Mouse (Mus musculus): ENCODE measurements at regions not wholly inside any gene's neighbourhood (a gene's known extent, or its start where the extent isn't known, plus 50 kb on each side); places are given as distances from the start of the nearest gene placed in this dataset.

DNA sequence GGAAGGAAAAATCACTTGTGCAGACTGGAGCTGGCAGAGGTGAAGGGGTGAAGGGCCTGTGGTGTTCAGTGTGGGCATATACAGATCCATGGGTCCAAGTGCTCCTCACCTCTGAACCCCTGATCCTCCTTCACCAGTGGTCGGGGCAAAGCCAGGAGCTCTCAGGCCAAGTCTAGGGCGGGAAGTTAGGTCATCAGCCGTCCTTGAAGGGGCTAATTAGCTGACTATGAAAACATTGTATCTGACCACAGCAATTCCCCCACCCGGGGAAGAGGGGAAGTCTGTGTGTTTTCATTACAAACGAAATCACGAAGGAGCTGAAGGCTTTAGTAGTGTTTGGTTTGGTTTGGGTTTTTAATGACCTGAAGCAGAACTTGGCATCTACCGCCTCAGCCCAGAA is 95.5 kb upstream of the Irx3 start:
- H3K27me3 ChIP-seq (ENCODE audit: insufficient read depth, low read length), result peaks cover 14% of the 10 kb centered on the region; the same call in 1 of the 2 replicates
- H3K4me2 ChIP-seq (replicated peaks; ENCODE audit: low read depth, low read length), result no peak overlapping the region
- H3K9ac ChIP-seq (replicated peaks; ENCODE audit: low read length), result no peak overlapping the region
- H3K9me3 ChIP-seq (ENCODE audit: low read length), result no peaks in the 10 kb centered on the region
- ATAC-seq (ENCODE audit: low FRiP score, low TSS enrichment), result no peak
- H3K27ac ChIP-seq (ENCODE audit: low read length), result no peak overlapping the region
- H3K4me1 ChIP-seq (ENCODE audit: insufficient read depth, low read length), result peaks cover 3% of the 10 kb centered on the region; the same call in 1 of the 2 replicates
- WGBS, result 27% methylated on average over 7 of the region's 7 CpGs
- no peak overlapping the region for H3K4me3 ChIP-seq (ENCODE audit: low read length)
- H3K36me3 ChIP-seq (ENCODE audit: insufficient read depth, low read length), result no peaks in the 10 kb centered on the region

DNA sequence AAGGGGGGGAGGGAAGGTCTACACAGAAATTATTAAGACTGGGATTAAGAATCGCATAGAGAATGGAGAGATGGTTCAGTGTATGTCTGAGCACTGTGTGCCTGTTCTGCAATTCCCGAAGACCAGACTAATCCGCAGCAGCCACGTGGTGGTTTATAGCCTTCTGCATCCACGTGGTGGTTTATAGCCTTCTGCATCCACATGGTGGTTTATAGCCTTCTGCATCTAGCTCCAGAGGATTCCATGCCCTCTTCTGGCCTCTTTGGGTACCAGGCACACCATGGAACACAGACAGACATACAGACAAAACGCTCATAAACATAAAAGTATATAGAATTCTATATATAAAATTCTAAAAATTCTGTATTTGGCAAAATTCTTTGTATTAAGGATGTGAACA is 94.1 kb upstream of the Irx3 start:
- Histone ChIP-seq H3K4me1 (ENCODE audit: insufficient read depth, low read length) (peaks cover 3% of the 10 kb centered on the region; the same call in 1 of the 2 replicates), H3K27me3 (ENCODE audit: insufficient read depth, low read length) (peaks cover 22% of the 10 kb centered on the region; the same call in 1 of the 2 replicates), H3K9me3 (ENCODE audit: low read length) (no peaks in the 10 kb centered on the region), H3K4me2 (replicated peaks; ENCODE audit: low read depth, low read length) (no peak overlapping the region), H3K36me3 (ENCODE audit: insufficient read depth, low read length) (no peaks in the 10 kb centered on the region), H3K9ac (replicated peaks; ENCODE audit: low read length) (no peak overlapping the region), H3K27ac (ENCODE audit: low read length) (no peak overlapping the region), H3K4me3 (ENCODE audit: low read length) (no peak overlapping the region)
- 37% methylated on average over 6 of the region's 6 CpGs for WGBS
- ATAC-seq (ENCODE audit: low FRiP score, low TSS enrichment), result no peak

DNA sequence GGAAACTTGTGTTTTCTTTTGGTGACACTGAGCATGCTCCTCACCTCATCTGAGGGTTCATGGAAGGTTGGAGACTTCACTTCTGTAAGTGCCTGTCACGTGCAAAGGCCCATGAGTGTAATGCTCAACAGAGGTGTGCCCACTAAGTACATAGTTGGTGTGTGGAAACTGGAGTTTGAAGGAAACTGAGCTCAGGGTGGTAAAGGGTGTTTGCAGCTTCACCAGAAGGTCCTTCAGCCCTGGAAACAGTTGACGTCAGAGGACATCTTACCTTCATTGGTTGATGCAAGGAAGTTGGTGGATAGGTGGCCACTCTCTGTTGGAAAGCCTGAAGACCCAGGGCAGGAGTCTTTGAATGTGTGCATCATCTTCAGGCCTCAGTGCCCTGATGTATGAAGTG is 83.0 kb upstream of the Irx3 start:
- WGBS, result 44% methylated on average over 2 of the region's 2 CpGs
- H3K27me3 ChIP-seq (ENCODE audit: insufficient read depth, low read length), result peaks cover 35% of the 10 kb centered on the region
- no peak for ATAC-seq (ENCODE audit: low FRiP score, low TSS enrichment)
- no peaks in the 10 kb centered on the region for H3K36me3 ChIP-seq (ENCODE audit: insufficient read depth, low read length)
- no peak overlapping the region for H3K4me3 ChIP-seq (ENCODE audit: low read length)
- H3K9ac ChIP-seq (replicated peaks; ENCODE audit: low read length), result no peak overlapping the region
- H3K27ac ChIP-seq (ENCODE audit: low read length), result no peak overlapping the region
- H3K4me2 ChIP-seq (replicated peaks; ENCODE audit: low read depth, low read length), result no peak overlapping the region
- H3K9me3 ChIP-seq (ENCODE audit: low read length), result no peaks in the 10 kb centered on the region
- H3K4me1 ChIP-seq (ENCODE audit: insufficient read depth, low read length), result no peaks in the 10 kb centered on the region

DNA sequence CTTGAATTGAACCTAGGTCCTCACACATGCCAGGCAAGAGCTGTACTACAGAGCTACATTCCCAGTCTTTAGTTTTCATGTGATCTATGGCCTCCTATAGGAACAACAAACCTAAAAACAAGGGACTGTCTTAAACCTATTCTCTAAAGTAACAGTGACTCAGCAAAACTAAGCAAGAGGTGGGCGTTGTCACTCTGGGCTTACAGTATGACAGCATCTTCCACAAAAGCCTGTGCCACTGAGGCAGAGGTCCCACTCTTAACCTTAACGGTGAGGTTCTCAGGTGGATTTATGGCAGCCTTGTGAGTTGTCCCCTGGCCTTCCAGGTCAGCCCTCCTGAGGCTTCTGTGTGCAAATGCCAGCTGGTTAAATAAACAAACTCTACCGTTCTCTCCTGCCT is 82.5 kb upstream of the Irx3 start:
- no peak for ATAC-seq (ENCODE audit: low FRiP score, low TSS enrichment)
- Histone ChIP-seq H3K4me3 (ENCODE audit: low read length) (no peak overlapping the region), H3K4me1 (ENCODE audit: insufficient read depth, low read length) (no peaks in the 10 kb centered on the region), H3K36me3 (ENCODE audit: insufficient read depth, low read length) (no peaks in the 10 kb centered on the region), H3K9me3 (ENCODE audit: low read length) (no peaks in the 10 kb centered on the region), H3K27ac (ENCODE audit: low read length) (no peak overlapping the region), H3K9ac (replicated peaks; ENCODE audit: low read length) (no peak overlapping the region), H3K27me3 (ENCODE audit: insufficient read depth, low read length) (peaks cover 38% of the 10 kb centered on the region), H3K4me2 (replicated peaks; ENCODE audit: low read depth, low read length) (no peak overlapping the region)
- 20% methylated on average over 3 of the region's 3 CpGs for WGBS

DNA sequence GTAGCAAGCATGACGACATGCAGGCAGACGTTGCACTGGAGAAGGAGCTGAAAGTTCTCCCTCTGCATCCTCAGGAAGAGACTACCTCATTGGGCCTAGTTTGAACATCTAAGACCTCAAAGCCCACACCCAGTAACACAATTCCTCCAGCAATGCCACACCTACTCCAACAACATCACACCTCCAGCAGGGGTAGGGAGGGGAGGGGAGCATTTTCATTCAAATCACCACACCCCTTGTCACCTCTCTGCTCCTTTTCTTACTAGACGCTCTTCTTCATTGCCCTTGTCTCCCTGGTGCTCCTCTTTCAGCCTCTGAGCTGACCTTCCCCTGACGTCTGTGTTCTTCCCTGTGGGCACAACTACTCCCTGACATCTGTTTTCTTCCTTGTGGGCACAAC is 81.1 kb upstream of the Irx3 start:
- ATAC-seq (ENCODE audit: low FRiP score, low TSS enrichment), result no peak
- H3K4me1 ChIP-seq (ENCODE audit: insufficient read depth, low read length), result no peaks in the 10 kb centered on the region
- no peak overlapping the region for H3K4me3 ChIP-seq (ENCODE audit: low read length)
- no peak overlapping the region for H3K4me2 ChIP-seq (replicated peaks; ENCODE audit: low read depth, low read length)
- H3K9ac ChIP-seq (replicated peaks; ENCODE audit: low read length), result no peak overlapping the region
- no peaks in the 10 kb centered on the region for H3K36me3 ChIP-seq (ENCODE audit: insufficient read depth, low read length)
- H3K27ac ChIP-seq (ENCODE audit: low read length), result no peak overlapping the region
- H3K27me3 ChIP-seq (ENCODE audit: insufficient read depth, low read length), result peaks cover 38% of the 10 kb centered on the region
- 52% methylated on average over 4 of the region's 4 CpGs for whole genome bisulfite sequencing
- no peaks in the 10 kb centered on the region for H3K9me3 ChIP-seq (ENCODE audit: low read length)

DNA sequence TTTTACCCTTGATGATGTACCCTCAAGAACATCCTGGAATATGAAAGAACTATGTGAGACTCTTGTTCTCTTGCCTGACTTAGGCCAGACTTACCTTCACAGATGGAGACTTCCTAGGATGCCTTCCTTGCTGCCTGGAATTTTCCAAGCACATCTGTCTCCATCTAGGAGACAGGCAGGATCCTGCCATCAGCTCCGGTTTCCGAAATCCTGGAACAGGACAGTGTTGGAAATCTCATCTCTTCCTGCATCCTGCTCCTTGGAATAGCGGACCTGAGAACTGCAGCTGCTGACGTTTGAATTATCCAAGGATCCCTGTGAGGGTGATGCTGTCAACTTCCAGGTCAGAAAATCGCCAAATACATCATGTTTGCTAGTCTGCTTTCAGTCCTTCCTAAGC is 77.0 kb upstream of the Irx3 start:
- ATAC-seq (ENCODE audit: low FRiP score, low TSS enrichment), result no peak
- no peak overlapping the region for H3K4me2 ChIP-seq (replicated peaks; ENCODE audit: low read depth, low read length)

DNA sequence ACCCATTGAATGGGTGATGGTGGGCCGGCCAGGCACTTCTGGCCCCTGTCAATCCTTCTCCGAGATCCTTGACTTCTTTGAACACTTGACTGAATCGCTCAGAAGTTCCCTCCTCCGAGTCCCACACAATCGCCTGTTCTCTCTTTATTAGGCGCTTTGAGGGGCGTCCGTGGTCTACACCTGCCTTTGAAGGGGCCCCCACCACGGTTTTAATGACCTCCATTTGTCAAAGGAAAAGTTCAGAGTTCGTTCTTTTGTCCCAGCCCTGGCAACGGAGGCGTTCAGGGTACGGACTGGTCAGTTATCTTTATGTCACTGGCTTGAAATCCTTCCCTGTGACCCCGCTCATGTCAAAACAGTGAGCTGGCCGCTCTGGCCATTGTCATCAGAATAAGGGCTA is 74.3 kb upstream of the Irx3 start:
- 18% methylated on average over 15 of the region's 15 CpGs for WGBS
- Histone ChIP-seq H3K36me3 (ENCODE audit: insufficient read depth, low read length) (no peaks in the 10 kb centered on the region), H3K4me2 (replicated peaks; ENCODE audit: low read depth, low read length) (no peak overlapping the region), H3K9ac (replicated peaks; ENCODE audit: low read length) (no peak overlapping the region), H3K9me3 (ENCODE audit: low read length) (no peaks in the 10 kb centered on the region), H3K27me3 (ENCODE audit: insufficient read depth, low read length) (peaks cover 49% of the 10 kb centered on the region), H3K4me3 (ENCODE audit: low read length) (no peak overlapping the region), H3K27ac (ENCODE audit: low read length) (no peak overlapping the region), H3K4me1 (ENCODE audit: insufficient read depth, low read length) (peaks cover 11% of the 10 kb centered on the region)
- ATAC-seq (ENCODE audit: low FRiP score, low TSS enrichment), result no peak

More for the DNA sequence above, 77.0 kb upstream of the Irx3 start:
- Histone ChIP-seq H3K4me1 (ENCODE audit: insufficient read depth, low read length) (no peaks in the 10 kb centered on the region), H3K27ac (ENCODE audit: low read length) (no peak overlapping the region), H3K36me3 (ENCODE audit: insufficient read depth, low read length) (no peaks in the 10 kb centered on the region), H3K9me3 (ENCODE audit: low read length) (no peaks in the 10 kb centered on the region), H3K4me3 (ENCODE audit: low read length) (no peak overlapping the region), H3K27me3 (ENCODE audit: insufficient read depth, low read length) (peaks cover 57% of the 10 kb centered on the region), H3K9ac (replicated peaks; ENCODE audit: low read length) (no peak overlapping the region)
- WGBS, result 64% methylated on average over 5 of the region's 5 CpGs

DNA sequence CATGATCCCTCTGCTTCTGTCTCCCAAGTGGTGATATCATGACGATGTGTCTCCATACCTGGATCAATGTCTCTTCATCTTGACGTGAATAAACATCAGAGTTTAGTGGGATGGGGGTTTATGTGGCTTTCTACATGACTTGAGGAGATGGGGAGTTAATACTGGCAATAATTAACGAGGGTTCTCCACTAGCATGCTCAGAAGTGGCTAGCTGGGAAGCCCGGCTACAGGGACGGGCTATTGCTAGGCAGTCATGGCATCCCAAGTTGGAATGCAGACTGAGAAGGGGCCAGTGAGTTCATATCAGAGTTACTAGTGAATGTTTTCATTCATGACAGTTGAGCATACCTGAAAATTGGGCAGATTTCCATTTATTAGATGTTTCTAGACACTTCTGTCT is 71.4 kb upstream of the Irx3 start:
- ATAC-seq (ENCODE audit: low FRiP score, low TSS enrichment), result peak; percentile 80
- no peaks in the 10 kb centered on the region for H3K9me3 ChIP-seq (ENCODE audit: low read length)
- H3K9ac ChIP-seq (replicated peaks; ENCODE audit: low read length), result no peak overlapping the region
- H3K27me3 ChIP-seq (ENCODE audit: insufficient read depth, low read length), result peaks cover 49% of the 10 kb centered on the region
- H3K4me2 ChIP-seq (replicated peaks; ENCODE audit: low read depth, low read length), result peak overlapping the region; percentile 49
- H3K27ac ChIP-seq (ENCODE audit: low read length), result no peak overlapping the region
- peaks cover 11% of the 10 kb centered on the region for H3K4me1 ChIP-seq (ENCODE audit: insufficient read depth, low read length)
- no peaks in the 10 kb centered on the region for H3K36me3 ChIP-seq (ENCODE audit: insufficient read depth, low read length)
- WGBS, result 58% methylated on average over 5 of the region's 5 CpGs
- no peak overlapping the region for H3K4me3 ChIP-seq (ENCODE audit: low read length)

DNA sequence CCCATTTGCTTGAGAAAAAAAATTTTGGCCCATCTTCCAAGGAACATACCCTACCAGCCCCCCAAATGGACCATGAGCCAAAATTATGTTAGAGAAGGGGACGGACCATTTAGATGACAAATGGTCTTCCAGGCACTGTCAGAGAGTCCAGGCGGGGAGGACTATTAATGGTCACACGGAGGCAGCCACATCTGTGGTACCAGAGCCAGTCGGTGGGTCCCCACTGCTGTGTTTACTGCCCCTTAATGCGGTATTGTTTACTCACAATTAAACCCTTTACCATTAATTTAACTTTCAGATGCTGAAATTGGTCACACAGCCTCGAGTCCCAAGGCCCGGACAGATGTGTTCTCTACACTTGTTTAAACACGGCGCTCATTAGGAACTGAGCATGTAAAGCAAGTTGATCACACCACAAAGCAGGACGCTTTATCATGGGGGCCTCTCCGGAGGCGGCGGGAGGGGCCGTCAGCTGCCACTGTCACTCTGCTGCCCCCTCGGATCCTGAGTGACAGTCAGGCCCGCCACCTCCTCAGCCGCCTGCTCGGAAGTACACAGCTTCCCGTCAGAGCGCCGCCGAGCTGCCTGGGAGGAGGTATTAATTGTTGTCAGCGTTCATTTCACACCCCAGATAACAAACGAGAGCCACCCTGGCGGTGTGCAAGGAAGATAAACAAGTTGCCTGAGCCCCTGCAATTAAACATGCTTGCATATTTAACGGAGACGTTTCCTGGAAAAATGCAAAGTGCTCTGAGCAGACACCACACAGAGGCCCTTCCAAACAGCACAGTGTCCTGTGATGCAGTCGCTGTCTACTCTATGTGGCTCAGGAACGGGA is 70.6 kb upstream of the Irx3 start:
- peak overlapping the region; percentile 49 for H3K4me2 ChIP-seq (replicated peaks; ENCODE audit: low read depth, low read length)
- no peaks in the 10 kb centered on the region for H3K36me3 ChIP-seq (ENCODE audit: insufficient read depth, low read length)
- H3K27me3 ChIP-seq (ENCODE audit: insufficient read depth, low read length), result peaks cover 49% of the 10 kb centered on the region
- no peak overlapping the region for H3K27ac ChIP-seq (ENCODE audit: low read length)
- peak; percentile 64 for ATAC-seq (ENCODE audit: low FRiP score, low TSS enrichment)
- 10% methylated on average over 29 of the region's 29 CpGs for WGBS
- H3K4me3 ChIP-seq (ENCODE audit: low read length), result peak overlapping the region; percentile 27
- no peaks in the 10 kb centered on the region for H3K9me3 ChIP-seq (ENCODE audit: low read length)
- peak overlapping the region; percentile 31; the same call in 1 of the 2 replicates for H3K9ac ChIP-seq (replicated peaks; ENCODE audit: low read length)
- peaks cover 11% of the 10 kb centered on the region for H3K4me1 ChIP-seq (ENCODE audit: insufficient read depth, low read length)

DNA sequence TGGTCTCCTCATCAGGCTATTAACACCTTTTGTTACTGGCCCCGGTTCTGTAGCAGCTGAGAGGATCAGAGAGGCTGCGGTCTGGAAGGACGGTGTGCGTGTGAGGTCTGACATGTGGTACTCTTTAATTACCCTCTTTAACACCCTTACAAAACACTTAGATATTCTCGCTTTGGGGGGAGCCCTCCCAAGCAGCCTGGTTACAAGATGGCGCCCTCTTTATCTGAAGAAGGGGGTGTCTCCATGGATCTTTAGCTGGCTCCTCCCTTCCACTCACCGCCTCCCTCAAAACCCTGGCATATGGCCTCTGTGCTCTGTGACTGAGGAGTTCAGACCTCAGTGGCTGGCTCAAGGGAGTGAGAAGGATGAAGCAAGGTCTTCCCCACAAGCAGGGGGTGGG is 65.2 kb upstream of the Irx3 start:
- ATAC-seq (ENCODE audit: low FRiP score, low TSS enrichment), result no peak
- 14% methylated on average over 7 of the region's 7 CpGs for WGBS
- Histone ChIP-seq H3K9ac (replicated peaks; ENCODE audit: low read length) (no peak overlapping the region), H3K4me3 (ENCODE audit: low read length) (no peak overlapping the region), H3K27ac (ENCODE audit: low read length) (no peak overlapping the region), H3K9me3 (ENCODE audit: low read length) (no peaks in the 10 kb centered on the region), H3K4me2 (replicated peaks; ENCODE audit: low read depth, low read length) (no peak overlapping the region), H3K4me1 (ENCODE audit: insufficient read depth, low read length) (peaks cover under 1% of the 10 kb centered on the region; the same call in 1 of the 2 replicates), H3K27me3 (ENCODE audit: insufficient read depth, low read length) (peaks cover 58% of the 10 kb centered on the region), H3K36me3 (ENCODE audit: insufficient read depth, low read length) (no peaks in the 10 kb centered on the region)

Measured in kidney, embryonic 16.5 days (tissue).